Mouse (Mus musculus): Measurements from ENCODE around the gene Stra8. TPM values are rescaled to one million over a fixed set of nuclear protein-coding genes. Genes with fewer than 3 reads are reported as not detected.

Gene Stra8
- polyA plus RNA-seq, 1 experiment from 2014 or later: not detected

DNA sequence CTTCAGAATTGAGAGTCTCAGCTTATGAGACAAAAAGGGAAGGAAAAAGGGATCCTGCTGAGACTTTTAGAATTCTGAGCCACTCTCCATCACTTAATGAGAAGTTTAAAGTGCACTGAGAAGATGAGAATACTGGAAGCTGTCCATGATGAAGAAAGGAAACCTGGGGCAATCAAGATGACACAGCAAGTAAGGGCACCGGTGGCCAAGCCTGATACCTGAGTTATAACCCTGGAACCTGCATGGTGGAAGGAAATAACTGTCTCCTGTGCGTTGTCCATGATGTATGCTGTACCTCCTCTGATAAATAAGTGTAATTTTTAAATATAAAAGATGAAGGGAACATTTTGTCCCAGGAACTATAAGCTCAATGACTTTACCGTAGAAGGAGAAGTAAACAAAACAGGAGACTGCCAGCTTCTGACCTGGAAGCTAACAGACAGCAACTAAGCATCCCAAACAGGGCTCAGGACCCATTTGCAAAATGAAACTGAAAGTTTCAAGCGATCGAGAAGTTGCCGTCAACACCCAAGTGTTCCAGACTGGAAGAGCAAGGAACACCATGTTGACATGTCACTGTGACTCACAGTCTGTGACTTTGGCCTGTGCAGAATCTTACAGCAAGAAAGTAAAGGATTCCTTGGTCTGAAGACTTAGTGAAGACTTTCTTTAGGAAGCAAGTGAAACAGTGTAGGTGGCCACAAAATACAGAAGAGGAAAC is 46.0 kb downstream of the Stra8 start:
- no peaks in the 10 kb centered on the region for H3K9me3 ChIP-seq (ENCODE audit: low read depth, low read length)
- H3K9ac ChIP-seq: no peak overlapping the region
- no peak for ATAC-seq (ENCODE audit: insufficient read depth)
- no peak overlapping the region for H3K27ac ChIP-seq (ENCODE audit: low read depth)
- no peak overlapping the region for H3K4me2 ChIP-seq
- no peaks in the 10 kb centered on the region for H3K4me1 ChIP-seq (ENCODE audit: insufficient read depth)
- no peaks in the 10 kb centered on the region for H3K27me3 ChIP-seq (ENCODE audit: insufficient read depth, low read length)
- TF ChIP-seq CTCF (IDR thresholded peaks at IDR 0.05; ENCODE audit: low read depth): no peak
- H3K4me3 ChIP-seq (ENCODE audit: low read depth, low read length): no peak overlapping the region
- H3K36me3 ChIP-seq (ENCODE audit: insufficient read depth): no peaks in the 10 kb centered on the region
- WGBS: 78% methylated on average over 6 of the region's 6 CpGs
- no peak for DNase-seq

DNA sequence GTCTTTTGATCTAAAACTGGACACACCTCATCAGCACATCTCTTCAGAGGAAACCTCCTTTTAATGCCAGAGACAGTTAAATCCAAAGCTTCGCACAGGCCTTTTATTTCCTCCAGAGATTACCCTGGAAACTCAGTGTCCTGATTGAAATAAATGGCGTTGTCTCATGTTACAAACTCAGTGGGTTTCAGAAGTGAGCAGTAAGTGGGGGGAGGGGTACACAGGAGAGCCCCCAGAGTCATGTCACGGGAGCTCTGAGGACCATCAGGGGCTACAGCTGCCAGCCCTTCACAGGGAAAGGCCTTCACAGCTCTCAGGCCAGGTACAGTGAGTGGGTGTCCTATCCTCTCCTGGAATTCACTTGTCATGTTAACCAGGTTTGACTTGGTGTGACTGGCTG is 51.2 kb downstream of the Stra8 start:
- Histone ChIP-seq H3K9me3 (ENCODE audit: low read depth, low read length) (no peaks in the 10 kb centered on the region), H3K4me2 (no peak overlapping the region), H3K9ac (no peak overlapping the region), H3K27me3 (ENCODE audit: insufficient read depth, low read length) (no peaks in the 10 kb centered on the region), H3K27ac (ENCODE audit: low read depth) (no peak overlapping the region), H3K4me1 (ENCODE audit: insufficient read depth) (no peaks in the 10 kb centered on the region), H3K4me3 (ENCODE audit: low read depth, low read length) (no peak overlapping the region), H3K36me3 (ENCODE audit: insufficient read depth) (no peaks in the 10 kb centered on the region)
- WGBS: 23% methylated on average over 3 of the region's 3 CpGs
- ATAC-seq (ENCODE audit: insufficient read depth) (no peak), DNase-seq (no peak)
- TF ChIP-seq CTCF (IDR thresholded peaks at IDR 0.05; ENCODE audit: low read depth): no peak

DNA sequence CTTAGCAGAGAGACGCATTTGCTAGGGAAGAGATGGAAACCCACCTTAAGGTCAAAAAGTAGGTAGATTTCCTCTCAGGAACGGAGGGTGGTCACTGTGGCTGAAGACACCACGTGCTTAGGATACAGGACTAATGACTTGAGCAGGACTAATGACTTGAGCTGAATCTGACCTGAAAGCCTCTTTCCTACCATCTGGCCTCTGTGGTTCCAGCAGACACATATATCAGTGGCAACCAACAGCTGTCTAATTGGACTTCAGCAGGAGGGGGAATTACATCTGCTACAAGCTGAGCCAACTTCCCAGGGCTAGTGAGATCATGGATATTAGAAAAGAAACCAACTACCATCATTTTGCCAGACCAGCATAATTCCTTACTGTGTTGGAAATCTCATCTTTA is 59.3 kb downstream of the Stra8 start:
- Histone ChIP-seq H3K4me1 (ENCODE audit: insufficient read depth) (no peaks in the 10 kb centered on the region), H3K27me3 (ENCODE audit: insufficient read depth, low read length) (no peaks in the 10 kb centered on the region), H3K9me3 (ENCODE audit: low read depth, low read length) (no peaks in the 10 kb centered on the region), H3K36me3 (ENCODE audit: insufficient read depth) (no peaks in the 10 kb centered on the region), H3K4me2 (no peak overlapping the region), H3K4me3 (ENCODE audit: low read depth, low read length) (no peak overlapping the region), H3K27ac (ENCODE audit: low read depth) (no peak overlapping the region), H3K9ac (no peak overlapping the region)
- no peak for TF ChIP-seq CTCF (IDR thresholded peaks at IDR 0.05; ENCODE audit: low read depth)
- no peak for ATAC-seq (ENCODE audit: insufficient read depth)
- WGBS: 75% methylated on average over 3 of the region's 3 CpGs
- DNase-seq: no peak

DNA sequence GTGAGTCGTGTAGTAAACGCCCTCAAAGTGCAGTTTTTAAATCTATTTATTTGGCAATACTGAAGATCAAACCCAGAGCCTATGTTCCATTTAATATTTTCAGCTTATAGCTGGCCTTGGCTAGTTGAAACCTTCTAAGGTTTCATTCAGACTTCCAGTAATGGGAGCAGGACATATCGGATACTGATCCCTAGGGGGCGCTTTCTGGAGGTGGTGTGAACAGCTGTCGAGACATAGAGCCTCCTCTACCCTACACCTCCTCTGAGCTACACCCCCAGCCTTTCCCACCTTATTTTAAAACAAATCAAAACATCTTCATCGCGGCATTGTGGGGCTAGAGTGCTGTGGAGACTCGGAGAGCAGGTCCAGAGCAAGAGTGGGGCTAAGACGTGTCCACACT is 60.7 kb downstream of the Stra8 start:
- H3K4me3 ChIP-seq (ENCODE audit: low read depth, low read length): no peak overlapping the region
- TF ChIP-seq CTCF (IDR thresholded peaks at IDR 0.05; ENCODE audit: low read depth): peak; percentile 20; the same call in 1 of the 2 replicates
- 63% methylated on average over 9 of the region's 9 CpGs for WGBS
- DNase-seq (no peak), ATAC-seq (ENCODE audit: insufficient read depth) (no peak)
- H3K36me3 ChIP-seq (ENCODE audit: insufficient read depth): no peaks in the 10 kb centered on the region
- no peak overlapping the region for H3K9ac ChIP-seq
- no peak overlapping the region for H3K4me2 ChIP-seq
- no peaks in the 10 kb centered on the region for H3K27me3 ChIP-seq (ENCODE audit: insufficient read depth, low read length)
- H3K4me1 ChIP-seq (ENCODE audit: insufficient read depth): no peaks in the 10 kb centered on the region
- H3K27ac ChIP-seq (ENCODE audit: low read depth): no peak overlapping the region
- H3K9me3 ChIP-seq (ENCODE audit: low read depth, low read length): no peaks in the 10 kb centered on the region

DNA sequence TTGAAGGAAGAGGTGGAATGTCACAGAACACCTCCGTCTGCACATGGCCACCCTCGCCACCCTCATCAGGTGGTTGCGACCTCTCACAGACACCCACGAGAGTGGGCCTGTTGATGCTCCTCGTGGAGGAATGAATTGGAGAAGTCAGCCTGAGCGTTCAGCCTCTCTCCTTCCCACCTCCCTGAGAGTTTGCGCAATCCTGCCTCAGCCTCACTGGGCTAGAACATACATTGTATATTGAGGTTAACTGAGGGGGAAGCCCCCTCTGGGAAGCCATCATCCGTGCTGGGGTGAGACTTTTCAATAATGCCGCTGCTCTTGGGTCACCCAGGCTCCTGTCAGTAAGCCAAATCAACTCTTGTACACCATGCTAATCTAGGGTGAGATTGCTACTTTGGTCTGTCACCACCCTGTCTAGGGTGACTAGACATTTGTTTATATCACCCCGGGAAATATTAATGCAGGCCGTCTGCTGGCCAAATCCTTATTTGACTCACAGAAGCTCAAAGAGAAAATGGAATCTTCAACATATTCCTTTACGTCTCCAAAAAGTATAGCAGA is 67.2 kb downstream of the Stra8 start:
- Histone ChIP-seq H3K27me3 (ENCODE audit: insufficient read depth, low read length) (no peaks in the 10 kb centered on the region), H3K4me1 (ENCODE audit: insufficient read depth) (peaks cover 3% of the 10 kb centered on the region; the same call in 1 of the 2 replicates), H3K36me3 (ENCODE audit: insufficient read depth) (no peaks in the 10 kb centered on the region), H3K9ac (no peak overlapping the region), H3K27ac (ENCODE audit: low read depth) (no peak overlapping the region), H3K9me3 (ENCODE audit: low read depth, low read length) (no peaks in the 10 kb centered on the region), H3K4me2 (no peak overlapping the region), H3K4me3 (ENCODE audit: low read depth, low read length) (no peak overlapping the region)
- 45% methylated on average over 12 of the region's 12 CpGs for whole genome bisulfite sequencing
- DNase-seq (peak; percentile 79), ATAC-seq (ENCODE audit: insufficient read depth) (peak; percentile 76)
- no peak for TF ChIP-seq CTCF (IDR thresholded peaks at IDR 0.05; ENCODE audit: low read depth)

DNA sequence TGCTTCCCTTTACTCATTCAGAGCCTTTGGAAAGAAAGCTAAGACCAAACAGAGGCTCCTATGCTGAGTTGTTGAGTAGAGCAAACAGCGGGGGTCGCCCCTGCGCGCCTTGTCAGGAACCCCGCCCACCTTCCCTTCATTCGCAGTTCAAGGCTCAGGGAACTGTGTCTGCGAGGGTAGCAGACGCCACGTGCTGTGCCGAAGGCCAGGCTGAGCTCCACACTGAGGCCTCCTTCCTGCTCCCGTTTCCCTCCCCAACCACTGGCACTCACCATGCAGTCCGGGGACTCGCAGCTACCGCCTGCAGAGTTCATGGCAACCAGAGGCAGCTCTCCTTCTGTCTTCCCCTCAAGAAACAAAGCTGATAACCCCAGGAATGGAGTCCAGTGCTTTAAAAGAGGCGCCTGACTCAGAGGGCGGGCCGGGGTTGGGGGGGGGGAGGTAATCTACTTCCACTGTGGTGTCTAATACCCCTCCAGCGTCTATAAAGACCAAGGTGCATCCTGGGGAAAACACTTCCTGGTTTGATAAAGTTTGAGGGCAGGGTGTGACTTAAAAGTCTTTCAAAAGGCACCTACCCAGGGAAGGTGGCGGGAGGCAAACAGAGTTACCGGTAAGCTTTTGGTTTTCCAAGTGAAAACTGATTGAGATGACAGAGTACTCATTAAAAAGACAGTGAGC is 68.3 kb downstream of the Stra8 start, which contains the start of gene Slc23a4:
TSS of gene Slc23a4 (minus strand) at position 324 of the 681 bp plus-strand sequence.
- H3K9ac ChIP-seq: no peak within 1 kb of the TSS
- peak within 1 kb of the TSS; percentile 43 for H3K4me2 ChIP-seq
- no peak within 1 kb of the TSS for H3K4me3 ChIP-seq (ENCODE audit: low read depth, low read length)
- H3K27me3 ChIP-seq (ENCODE audit: insufficient read depth, low read length): no peaks in the 10 kb centered on the region
- 7% methylated on average over 20 of the region's 20 CpGs for WGBS
- H3K36me3 ChIP-seq (ENCODE audit: insufficient read depth): no peaks in the 10 kb centered on the region
- TF ChIP-seq CTCF (IDR thresholded peaks at IDR 0.05; ENCODE audit: low read depth): no peak
- DNase-seq: peak; percentile 51
- ATAC-seq (ENCODE audit: insufficient read depth): peak; percentile 42; the same call in 1 of the 2 replicates
- peaks cover 3% of the 10 kb centered on the region; the same call in 1 of the 2 replicates for H3K4me1 ChIP-seq (ENCODE audit: insufficient read depth)
- H3K27ac ChIP-seq (ENCODE audit: low read depth): no peak within 1 kb of the TSS
- H3K9me3 ChIP-seq (ENCODE audit: low read depth, low read length): no peaks in the 10 kb centered on the region

Other genes with a start within 250 kb of the Stra8 start
- gene Agbl3, start 139.7 kb upstream of the Stra8 start, polyA plus RNA-seq (2014; fragmentation: Nextera tagmentation; extraction: Ambion mirVana): 11.3 and 11.6 TPM in 2 replicates
- gene Tmem140, start 57.0 kb upstream of the Stra8 start, polyA plus RNA-seq (2014; fragmentation: Nextera tagmentation; extraction: Ambion mirVana): 2.7 TPM in 2 replicates
- 15.0 and 17.6 TPM in 2 replicates for gene Cyren, start 42.1 kb upstream of the Stra8 start, polyA plus RNA-seq (2014; fragmentation: Nextera tagmentation; extraction: Ambion mirVana)
- gene Wdr91, start 9.3 kb upstream of the Stra8 start, polyA plus RNA-seq (2014; fragmentation: Nextera tagmentation; extraction: Ambion mirVana): 14.7 and 16.2 TPM in 2 replicates
- 0.20 and 0.62 TPM in 2 replicates for gene Slc23a4, start 68.2 kb downstream of the Stra8 start, polyA plus RNA-seq (2014; fragmentation: Nextera tagmentation; extraction: Ambion mirVana)
- gene Cnot4, start 213.6 kb downstream of the Stra8 start, polyA plus RNA-seq (2014; fragmentation: Nextera tagmentation; extraction: Ambion mirVana): 31.8 and 31.9 TPM in 2 replicates

Measured in lung, embryonic 14.5 days (tissue).